Mouse (Mus musculus): ENCODE results near the gene Prpf4. TPM values are rescaled to one million over a fixed set of nuclear protein-coding genes. Genes with fewer than 3 reads are reported as not detected.

Prpf4 gene
- polyA plus RNA-seq, 1 experiment from 2014 or later, result 14.5 TPM

GRCm38 (mm10) chr4:62427978-62428758 lies 19.6 kb downstream of the Prpf4 start:
- ATAC-seq, result no peak
- H3K27me3 ChIP-seq (ENCODE audit: control insufficient read depth, insufficient read depth, low read depth, low read length), result no peaks in the 10 kb centered on the region
- H3K4me1 ChIP-seq (ENCODE audit: control insufficient read depth, insufficient read depth, low read length), result no peaks in the 10 kb centered on the region
- H3K9me3 ChIP-seq (replicated peaks; ENCODE audit: control insufficient read depth, low read length, poor library complexity, severe bottlenecking), result no peaks in the 10 kb centered on the region
- 85% methylated on average over 17 of the region's 17 CpGs for WGBS
- no peak overlapping the region for H3K4me2 ChIP-seq (ENCODE audit: low read length)
- no peak overlapping the region for H3K9ac ChIP-seq (ENCODE audit: low read depth, low read length)
- H3K4me3 ChIP-seq (ENCODE audit: low read depth, low read length), result no peak overlapping the region
- H3K27ac ChIP-seq (ENCODE audit: low read length), result no peak overlapping the region
- peaks cover 20% of the 10 kb centered on the region for H3K36me3 ChIP-seq (ENCODE audit: control insufficient read depth, insufficient read depth, low read length)

DNA sequence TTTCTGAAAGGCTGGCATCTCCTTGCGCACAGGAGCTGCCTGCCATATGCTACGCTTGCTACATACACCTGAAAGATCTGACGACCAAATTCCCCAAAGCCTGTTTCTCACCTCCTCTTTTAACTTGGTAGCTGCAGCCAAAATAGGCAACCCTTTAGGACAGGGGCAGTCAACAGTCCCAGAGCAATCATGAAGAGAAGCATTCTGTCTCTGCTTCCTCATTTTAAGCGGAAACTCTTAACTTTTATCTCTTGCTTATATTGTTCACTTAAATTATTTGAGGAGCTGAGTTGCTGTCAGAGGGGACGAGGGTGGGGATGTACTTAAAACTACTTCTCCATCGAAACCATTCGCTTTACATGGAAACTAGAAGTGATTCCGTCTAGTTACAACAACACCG lies 21.0 kb downstream of the Prpf4 start:
- ATAC-seq, result no peak
- 92% methylated on average over 9 of the region's 9 CpGs for WGBS
- no peak overlapping the region for H3K9ac ChIP-seq (ENCODE audit: low read depth, low read length)

DNA sequence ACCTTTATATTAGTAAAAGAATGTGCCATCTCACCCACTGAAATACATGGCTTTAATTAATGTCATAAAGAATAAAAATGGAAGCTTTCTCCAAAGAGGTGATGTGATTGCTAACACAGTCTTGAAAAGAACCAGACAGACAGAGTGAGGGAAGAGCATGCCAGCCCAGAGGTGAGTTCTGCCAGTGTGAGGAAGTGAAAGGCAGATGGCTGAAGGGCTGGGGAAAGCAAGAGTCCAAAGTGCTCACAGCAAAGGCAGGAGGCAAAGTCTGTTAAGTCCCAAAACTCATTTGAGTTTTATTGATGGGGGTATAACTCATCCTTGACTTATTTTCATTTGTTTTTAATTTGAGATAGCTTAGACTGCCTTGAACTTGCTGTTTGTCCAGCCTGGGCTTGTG lies 22.1 kb downstream of the Prpf4 start:
- Histone ChIP-seq H3K36me3 (ENCODE audit: control insufficient read depth, insufficient read depth, low read length) (peaks cover 3% of the 10 kb centered on the region; the same call in 1 of the 2 replicates), H3K27ac (ENCODE audit: low read length) (no peak overlapping the region), H3K4me3 (ENCODE audit: low read depth, low read length) (no peak overlapping the region), H3K4me1 (ENCODE audit: control insufficient read depth, insufficient read depth, low read length) (no peaks in the 10 kb centered on the region), H3K9me3 (replicated peaks; ENCODE audit: control insufficient read depth, low read length, poor library complexity, severe bottlenecking) (no peaks in the 10 kb centered on the region), H3K9ac (ENCODE audit: low read depth, low read length) (no peak overlapping the region), H3K4me2 (ENCODE audit: low read length) (no peak overlapping the region), H3K27me3 (ENCODE audit: control insufficient read depth, insufficient read depth, low read depth, low read length) (no peaks in the 10 kb centered on the region)
- no peak for ATAC-seq

More for the DNA sequence above, 21.0 kb downstream of the Prpf4 start:
- no peaks in the 10 kb centered on the region for H3K27me3 ChIP-seq (ENCODE audit: control insufficient read depth, insufficient read depth, low read depth, low read length)
- H3K4me1 ChIP-seq (ENCODE audit: control insufficient read depth, insufficient read depth, low read length), result no peaks in the 10 kb centered on the region
- peaks cover 9% of the 10 kb centered on the region for H3K36me3 ChIP-seq (ENCODE audit: control insufficient read depth, insufficient read depth, low read length)
- H3K4me3 ChIP-seq (ENCODE audit: low read depth, low read length), result no peak overlapping the region
- H3K4me2 ChIP-seq (ENCODE audit: low read length), result no peak overlapping the region
- no peaks in the 10 kb centered on the region for H3K9me3 ChIP-seq (replicated peaks; ENCODE audit: control insufficient read depth, low read length, poor library complexity, severe bottlenecking)
- H3K27ac ChIP-seq (ENCODE audit: low read length), result no peak overlapping the region

DNA sequence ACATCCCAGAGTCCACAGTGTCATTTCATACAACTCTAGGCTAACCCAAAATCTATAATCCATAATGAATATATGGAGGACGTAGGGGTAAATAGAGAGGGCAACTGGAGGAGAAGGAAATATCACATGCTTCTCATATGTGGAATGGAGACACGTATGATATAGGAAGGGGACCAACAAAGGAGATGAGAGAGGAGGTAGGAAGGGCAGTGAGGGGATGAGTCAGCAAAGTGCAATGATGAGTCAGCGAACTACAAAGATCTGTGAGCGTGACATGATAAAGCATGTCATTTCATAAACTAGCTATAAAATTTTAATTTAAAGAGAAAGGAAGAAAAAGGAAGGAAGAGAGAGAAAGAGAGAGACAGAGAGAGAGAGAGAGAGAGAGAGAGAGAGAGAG lies 22.9 kb downstream of the Prpf4 start:
- Histone ChIP-seq H3K9me3 (replicated peaks; ENCODE audit: control insufficient read depth, low read length, poor library complexity, severe bottlenecking) (no peaks in the 10 kb centered on the region), H3K36me3 (ENCODE audit: control insufficient read depth, insufficient read depth, low read length) (no peaks in the 10 kb centered on the region), H3K27ac (ENCODE audit: low read length) (no peak overlapping the region), H3K4me2 (ENCODE audit: low read length) (no peak overlapping the region), H3K4me3 (ENCODE audit: low read depth, low read length) (no peak overlapping the region), H3K27me3 (ENCODE audit: control insufficient read depth, insufficient read depth, low read depth, low read length) (no peaks in the 10 kb centered on the region), H3K4me1 (ENCODE audit: control insufficient read depth, insufficient read depth, low read length) (no peaks in the 10 kb centered on the region), H3K9ac (ENCODE audit: low read depth, low read length) (no peak overlapping the region)
- ATAC-seq, result no peak
- 87% methylated on average over 4 of the region's 4 CpGs for WGBS

DNA sequence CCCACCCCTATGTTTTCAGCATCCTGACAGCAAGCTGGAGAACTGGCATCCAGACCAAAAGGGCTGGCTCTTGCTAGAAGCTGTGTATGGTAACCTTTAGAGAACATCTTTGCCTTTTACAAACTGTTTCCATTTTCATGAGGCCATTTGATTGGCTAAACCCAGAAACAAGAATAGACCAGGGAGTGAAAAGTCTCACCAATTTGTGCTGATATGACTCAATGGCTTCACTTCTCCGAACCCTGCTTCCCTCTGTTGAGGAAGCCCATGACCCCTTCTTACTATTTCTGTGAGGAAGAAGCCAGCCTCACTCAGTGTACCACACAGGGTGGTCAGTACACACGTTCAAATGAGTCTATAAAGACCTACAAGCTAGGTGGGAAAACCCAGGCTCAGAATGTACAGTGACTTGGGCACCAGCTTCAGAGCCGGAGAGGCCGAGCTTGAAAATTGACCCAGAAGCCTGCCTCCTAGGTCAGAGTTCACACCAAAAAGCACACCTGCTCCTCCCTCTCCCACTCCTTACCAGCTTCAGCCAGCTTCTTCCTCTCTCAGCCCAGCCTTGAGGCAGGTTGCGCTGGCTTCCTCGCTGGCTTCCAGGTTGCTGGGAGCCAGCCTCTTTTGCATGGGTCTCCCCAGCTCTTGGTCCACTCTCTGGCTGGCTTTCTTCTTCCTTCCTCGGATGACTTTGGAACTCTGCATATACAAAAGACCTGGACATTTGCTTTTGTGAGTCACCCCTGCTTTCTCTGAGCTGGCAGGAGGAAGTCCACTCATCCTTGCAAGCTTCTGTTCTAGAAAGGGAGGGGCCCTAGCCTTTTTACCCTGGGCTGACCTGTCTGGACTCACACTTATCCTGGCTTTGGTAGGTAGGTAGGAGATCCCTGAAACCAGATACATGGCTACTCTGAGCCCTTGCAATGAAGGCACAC lies 25.6 kb downstream of the Prpf4 start:
- no peak overlapping the region for H3K9ac ChIP-seq (ENCODE audit: low read depth, low read length)
- H3K27me3 ChIP-seq (ENCODE audit: control insufficient read depth, insufficient read depth, low read depth, low read length), result no peaks in the 10 kb centered on the region
- H3K9me3 ChIP-seq (replicated peaks; ENCODE audit: control insufficient read depth, low read length, poor library complexity, severe bottlenecking), result no peaks in the 10 kb centered on the region
- H3K27ac ChIP-seq (ENCODE audit: low read length), result no peak overlapping the region
- H3K36me3 ChIP-seq (ENCODE audit: control insufficient read depth, insufficient read depth, low read length), result no peaks in the 10 kb centered on the region
- no peak overlapping the region for H3K4me3 ChIP-seq (ENCODE audit: low read depth, low read length)
- WGBS, result 86% methylated on average over 7 of the region's 7 CpGs
- no peak overlapping the region for H3K4me2 ChIP-seq (ENCODE audit: low read length)
- ATAC-seq, result no peak
- no peaks in the 10 kb centered on the region for H3K4me1 ChIP-seq (ENCODE audit: control insufficient read depth, insufficient read depth, low read length)

GRCm38 (mm10) chr4:62435081-62435480 lies 26.5 kb downstream of the Prpf4 start, which contains the start of gene Rnf183:
Gene Rnf183, minus strand, starts transcription at chr4:62435252.
- no peak within 1 kb of the TSS for H3K27ac ChIP-seq (ENCODE audit: low read length)
- no peak within 1 kb of the TSS for H3K4me3 ChIP-seq (ENCODE audit: low read depth, low read length)
- H3K4me1 ChIP-seq (ENCODE audit: control insufficient read depth, insufficient read depth, low read length), result no peaks in the 10 kb centered on the region
- no peak within 1 kb of the TSS for H3K9ac ChIP-seq (ENCODE audit: low read depth, low read length)
- ATAC-seq, result no peak
- no peaks in the 10 kb centered on the region for H3K9me3 ChIP-seq (replicated peaks; ENCODE audit: control insufficient read depth, low read length, poor library complexity, severe bottlenecking)
- no peak within 1 kb of the TSS for H3K4me2 ChIP-seq (ENCODE audit: low read length)
- no peaks in the 10 kb centered on the region for H3K36me3 ChIP-seq (ENCODE audit: control insufficient read depth, insufficient read depth, low read length)
- 81% methylated on average over 6 of the region's 6 CpGs for WGBS
- H3K27me3 ChIP-seq (ENCODE audit: control insufficient read depth, insufficient read depth, low read depth, low read length), result no peaks in the 10 kb centered on the region

GRCm38 (mm10) chr4:62437256-62437778 lies 28.7 kb downstream of the Prpf4 start:
- Histone ChIP-seq H3K4me3 (ENCODE audit: low read depth, low read length) (no peak overlapping the region), H3K27ac (ENCODE audit: low read length) (no peak overlapping the region), H3K9ac (ENCODE audit: low read depth, low read length) (no peak overlapping the region), H3K36me3 (ENCODE audit: control insufficient read depth, insufficient read depth, low read length) (no peaks in the 10 kb centered on the region), H3K4me1 (ENCODE audit: control insufficient read depth, insufficient read depth, low read length) (no peaks in the 10 kb centered on the region), H3K4me2 (ENCODE audit: low read length) (no peak overlapping the region), H3K27me3 (ENCODE audit: control insufficient read depth, insufficient read depth, low read depth, low read length) (no peaks in the 10 kb centered on the region), H3K9me3 (replicated peaks; ENCODE audit: control insufficient read depth, low read length, poor library complexity, severe bottlenecking) (no peaks in the 10 kb centered on the region)
- 94% methylated on average over 3 of the region's 3 CpGs for WGBS
- no peak for ATAC-seq

DNA sequence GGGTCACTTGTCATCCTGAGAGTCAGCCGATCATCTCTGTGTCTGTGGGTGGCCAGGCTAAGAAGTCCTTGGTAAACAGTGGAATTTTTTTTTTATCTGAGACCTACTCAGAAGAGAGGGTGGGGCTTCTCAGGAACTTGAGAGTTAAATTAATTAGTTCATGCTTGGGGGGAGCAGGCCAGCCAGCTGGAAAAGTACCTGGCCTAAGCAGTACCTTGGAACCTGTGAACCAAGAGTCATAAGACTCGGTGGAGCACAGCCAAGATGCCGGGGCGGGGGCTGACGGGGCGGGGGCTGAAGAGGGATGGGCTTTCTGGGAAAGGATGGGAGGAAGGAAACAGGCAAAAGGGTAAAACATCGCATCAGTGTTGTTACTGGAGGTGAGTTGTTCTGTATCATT lies 29.3 kb downstream of the Prpf4 start:
- Histone ChIP-seq H3K9ac (ENCODE audit: low read depth, low read length) (no peak overlapping the region), H3K9me3 (replicated peaks; ENCODE audit: control insufficient read depth, low read length, poor library complexity, severe bottlenecking) (no peaks in the 10 kb centered on the region), H3K36me3 (ENCODE audit: control insufficient read depth, insufficient read depth, low read length) (no peaks in the 10 kb centered on the region), H3K4me1 (ENCODE audit: control insufficient read depth, insufficient read depth, low read length) (no peaks in the 10 kb centered on the region), H3K4me3 (ENCODE audit: low read depth, low read length) (no peak overlapping the region), H3K4me2 (ENCODE audit: low read length) (no peak overlapping the region), H3K27me3 (ENCODE audit: control insufficient read depth, insufficient read depth, low read depth, low read length) (no peaks in the 10 kb centered on the region), H3K27ac (ENCODE audit: low read length) (no peak overlapping the region)
- ATAC-seq, result no peak
- WGBS, result 85% methylated on average over 7 of the region's 7 CpGs

DNA sequence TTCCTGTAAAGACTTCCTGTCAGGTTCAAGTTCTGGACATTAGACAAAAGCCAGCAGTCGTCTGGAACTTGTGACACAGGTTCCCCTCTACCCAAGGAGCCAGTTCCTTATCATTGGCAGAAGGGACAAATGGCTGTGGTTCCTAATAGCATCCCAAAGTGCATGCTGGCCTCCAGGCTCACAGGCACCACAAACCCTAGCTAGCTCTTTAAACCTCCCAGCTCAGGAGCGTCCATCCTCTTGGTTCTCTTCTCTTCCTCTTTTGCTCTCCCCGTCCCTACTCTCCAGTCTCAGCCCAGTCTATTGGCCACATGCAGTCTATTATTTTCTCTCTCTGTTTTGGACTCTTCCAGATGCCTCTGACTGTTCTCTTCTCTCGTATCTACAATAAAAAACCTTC lies 31.2 kb downstream of the Prpf4 start:
- no peak overlapping the region for H3K4me2 ChIP-seq (ENCODE audit: low read length)
- no peak for ATAC-seq
- WGBS, result 74% methylated on average over 4 of the region's 4 CpGs
- no peak overlapping the region for H3K4me3 ChIP-seq (ENCODE audit: low read depth, low read length)
- no peaks in the 10 kb centered on the region for H3K4me1 ChIP-seq (ENCODE audit: control insufficient read depth, insufficient read depth, low read length)
- H3K27ac ChIP-seq (ENCODE audit: low read length), result no peak overlapping the region
- no peaks in the 10 kb centered on the region for H3K27me3 ChIP-seq (ENCODE audit: control insufficient read depth, insufficient read depth, low read depth, low read length)
- no peaks in the 10 kb centered on the region for H3K9me3 ChIP-seq (replicated peaks; ENCODE audit: control insufficient read depth, low read length, poor library complexity, severe bottlenecking)
- H3K9ac ChIP-seq (ENCODE audit: low read depth, low read length), result no peak overlapping the region
- H3K36me3 ChIP-seq (ENCODE audit: control insufficient read depth, insufficient read depth, low read length), result no peaks in the 10 kb centered on the region
